ENCODE assay signal across 8 mouse cellular contexts in the genomic region with DNA sequence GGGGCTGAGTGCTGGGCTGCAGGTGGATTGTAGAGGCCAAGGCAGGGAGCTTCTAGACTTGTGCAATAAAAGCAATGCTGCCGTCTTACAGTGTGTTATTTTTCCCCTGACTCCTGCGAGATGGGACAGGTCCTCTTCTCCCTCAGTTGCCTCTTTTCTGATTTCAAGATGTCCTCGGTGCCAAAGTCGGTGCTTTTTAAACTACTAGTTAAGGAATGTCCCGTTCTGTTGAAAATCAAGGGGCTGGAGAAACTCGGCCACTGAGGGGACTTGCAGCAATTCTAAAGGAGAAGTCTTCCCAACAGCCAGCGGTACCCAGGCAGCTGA. TPM values are rescaled to one million over a fixed set of nuclear protein-coding genes. Genes with fewer than 3 reads are reported as not detected.
DNase-seq lines count a peak whose midpoint lies in the region; ATAC-seq and TF ChIP-seq lines count a peak whose summit lies in the region.
"Had no signal": no experiment of that assay in that cellular context is flagged by ENCODE, and none has a peak within 500 bp of the region (broad histone marks: within the 10 kb centered on the region; RNA-seq: fewer than 3 reads in every experiment).

No protein-coding gene starts in this region.

- no peak for ATAC-seq in lung, embryonic 16.5 days (ENCODE audit: low read depth)
- ATAC-seq in hindbrain, embryonic 11.5 days (ENCODE audit: low FRiP score) = no peak
- ATAC-seq in liver, embryonic 14.5 days (ENCODE audit: insufficient read depth) = no peak

- WGBS in lung, embryonic 16.5 days = 18% methylated on average over 7 of the region's 7 CpGs
- 27% methylated on average over 7 of the region's 7 CpGs for WGBS in hindbrain, embryonic 11.5 days
- WGBS in liver, embryonic 14.5 days (ENCODE audit: insufficient replicate concordance) = 18% methylated on average over 7 of the region's 7 CpGs

- H3K9me3 ChIP-seq in lung, embryonic 16.5 days (ENCODE audit: control insufficient read depth, low read length) = no peaks in the 10 kb centered on the region
- H3K9me3 ChIP-seq in hindbrain, embryonic 11.5 days (ENCODE audit: control insufficient read depth, low read length) = no peaks in the 10 kb centered on the region
- no peaks in the 10 kb centered on the region for H3K9me3 ChIP-seq in liver, embryonic 14.5 days (ENCODE audit: control insufficient read depth, low read length)

- peak overlapping the region; percentile 49 for H3K9ac ChIP-seq in lung, embryonic 16.5 days (ENCODE audit: low read length)
- peak overlapping the region; percentile 29; the same call in 1 of the 2 replicates for H3K9ac ChIP-seq in hindbrain, embryonic 11.5 days (ENCODE audit: low read depth, low read length)
- no peak overlapping the region for H3K9ac ChIP-seq in liver, embryonic 14.5 days (replicated peaks)

- H3K4me1 ChIP-seq in lung, embryonic 16.5 days (replicated peaks; ENCODE audit: control insufficient read depth, insufficient read depth, low read length) = peaks cover 16% of the 10 kb centered on the region
- 0 out of 2 replicates have a peak, but pooled peaks cover 2% of the 10 kb centered on the region for H3K4me1 ChIP-seq in hindbrain, embryonic 11.5 days (replicated peaks; ENCODE audit: control insufficient read depth, insufficient read depth, low read length)
- H3K4me1 ChIP-seq in liver, embryonic 14.5 days (replicated peaks; ENCODE audit: control insufficient read depth in 2 of 2, insufficient read depth in 2 of 2, low read length in 1 of 2) = no peaks in the 10 kb centered on the region

- TF ChIP-seq CTCF in liver, embryonic 14.5 days (IDR thresholded peaks at IDR 0.05; ENCODE audit: low read depth) = no peak

- H3K4me3 ChIP-seq in lung, embryonic 16.5 days (ENCODE audit: low read length) = peak overlapping the region; percentile 31
- H3K4me3 ChIP-seq in hindbrain, embryonic 11.5 days (ENCODE audit: low read depth, low read length) = peak overlapping the region; percentile 17
- H3K4me3 ChIP-seq in liver, embryonic 14.5 days (ENCODE audit: insufficient read depth in 1 of 2, low read depth in 2 of 2, low read length in 2 of 2) = no peak overlapping the region

- H3K27ac ChIP-seq in lung, embryonic 16.5 days (ENCODE audit: low read length) = no peak overlapping the region
- H3K27ac ChIP-seq in hindbrain, embryonic 11.5 days (ENCODE audit: low read depth, low read length) = no peak overlapping the region
- H3K27ac ChIP-seq in liver, embryonic 14.5 days = no peak overlapping the region

- no peak for DNase-seq in lung, postnatal 25 days (ENCODE audit: low spot score)
- no peak for DNase-seq in hindbrain, embryonic 11.5 days (ENCODE audit: low spot score)
- no peak for DNase-seq in liver, embryonic 14.5 days (ENCODE audit: low read depth in 3 of 3, low spot score in 3 of 3)
- no peak for DNase-seq in yolk sac, embryonic 10.5 days (ENCODE audit: low spot score)
- DNase-seq in right cerebral cortex, adult 18-20 months = no peak
- DNase-seq in cerebellum, adult 9-11 months = no peak
- DNase-seq: right cerebral cortex, postnatal 4 days had no signal

- no peaks in the 10 kb centered on the region for H3K36me3 ChIP-seq in lung, embryonic 16.5 days (ENCODE audit: control insufficient read depth, insufficient read depth, low read length)
- H3K36me3 ChIP-seq in hindbrain, embryonic 11.5 days (ENCODE audit: control insufficient read depth, insufficient read depth, low read length) = no peaks in the 10 kb centered on the region
- H3K36me3 ChIP-seq in liver, embryonic 14.5 days (replicated peaks; ENCODE audit: control insufficient read depth, insufficient read depth, low read depth) = no peaks in the 10 kb centered on the region

- no peak for TF ChIP-seq EP300 in liver, embryonic 14.5 days (IDR thresholded peaks at IDR 0.05; ENCODE audit: low read depth)

- no peaks in the 10 kb centered on the region for H3K27me3 ChIP-seq in lung, embryonic 16.5 days (ENCODE audit: control insufficient read depth, insufficient read depth, low read depth, low read length)
- H3K27me3 ChIP-seq in hindbrain, embryonic 11.5 days (ENCODE audit: control insufficient read depth, insufficient read depth, low read length) = peaks cover 2% of the 10 kb centered on the region
- peaks cover 16% of the 10 kb centered on the region for H3K27me3 ChIP-seq in liver, embryonic 14.5 days (ENCODE audit: control insufficient read depth, insufficient read depth, low read length)

- H3K4me2 ChIP-seq in lung, embryonic 16.5 days (ENCODE audit: low read depth, low read length) = peak overlapping the region; percentile 60
- peak overlapping the region; percentile 50 for H3K4me2 ChIP-seq in hindbrain, embryonic 11.5 days (replicated peaks; ENCODE audit: low read depth, low read length)
- H3K4me2 ChIP-seq in liver, embryonic 14.5 days (ENCODE audit: low read depth) = peak overlapping the region; percentile 47

RNA-seq across cellular contexts. Expression of gene Kiss1, which starts 7.9 kb away (rescaled TPM):
- polyA plus RNA-seq in lung, embryonic 16.5 days (2015; fragmentation: Nextera tagmentation; extraction: Ambion mirVana) = 8.0 and 9.9 TPM in 2 replicates
- polyA plus RNA-seq in hindbrain, embryonic 11.5 days (2014; fragmentation: Nextera tagmentation; extraction: Ambion mirVana) = not detected in 2 replicates
- polyA plus RNA-seq in liver, embryonic 14.5 days (2012; rRNA removed) = not detected in 2 replicates
- not detected in 2 replicates for polyA plus RNA-seq in liver, embryonic 14.5 days (2014; fragmentation: Nextera tagmentation; extraction: Ambion mirVana)

RNA-seq across cellular contexts. Expression of gene Golt1a, which starts 20.0 kb away (rescaled TPM):
- polyA plus RNA-seq in lung, embryonic 16.5 days (2015; fragmentation: Nextera tagmentation; extraction: Ambion mirVana) = 0.11 and 0.21 TPM in 2 replicates
- not detected in 2 replicates for polyA plus RNA-seq in hindbrain, embryonic 11.5 days (2014; fragmentation: Nextera tagmentation; extraction: Ambion mirVana)
- 2.8 and 3.3 TPM in 2 replicates for polyA plus RNA-seq in liver, embryonic 14.5 days (2012; rRNA removed)
- polyA plus RNA-seq in liver, embryonic 14.5 days (2014; fragmentation: Nextera tagmentation; extraction: Ambion mirVana) = 8.0 and 9.1 TPM in 2 replicates

RNA-seq across cellular contexts. Expression of gene Ren1, which starts 20.7 kb away (rescaled TPM):
- 0.78 and 1.3 TPM in 2 replicates for polyA plus RNA-seq in lung, embryonic 16.5 days (2015; fragmentation: Nextera tagmentation; extraction: Ambion mirVana)
- 0.70 and 1.2 TPM in 2 replicates for polyA plus RNA-seq in hindbrain, embryonic 11.5 days (2014; fragmentation: Nextera tagmentation; extraction: Ambion mirVana)
- 0.41 and 0.50 TPM in 2 replicates for polyA plus RNA-seq in liver, embryonic 14.5 days (2012; rRNA removed)
- 0.57 and 0.90 TPM in 2 replicates for polyA plus RNA-seq in liver, embryonic 14.5 days (2014; fragmentation: Nextera tagmentation; extraction: Ambion mirVana)

RNA-seq across cellular contexts. Expression of gene Etnk2, which starts 33.8 kb away (rescaled TPM):
- 2.9 and 3.4 TPM in 2 replicates for polyA plus RNA-seq in lung, embryonic 16.5 days (2015; fragmentation: Nextera tagmentation; extraction: Ambion mirVana)
- 2.9 and 3.1 TPM in 2 replicates for polyA plus RNA-seq in hindbrain, embryonic 11.5 days (2014; fragmentation: Nextera tagmentation; extraction: Ambion mirVana)
- 3.4 and 3.7 TPM in 2 replicates for polyA plus RNA-seq in liver, embryonic 14.5 days (2012; rRNA removed)
- 4.9 and 5.5 TPM in 2 replicates for polyA plus RNA-seq in liver, embryonic 14.5 days (2014; fragmentation: Nextera tagmentation; extraction: Ambion mirVana)

Comparison
In these comparisons a context has a peak if more than half of its experiments do, and no peak if none do; other contexts are left out.
1. H3K4me3 ChIP-seq: peak in lung, embryonic 16.5 days (single experiment) and hindbrain, embryonic 11.5 days (single experiment); none in liver, embryonic 14.5 days (0 of 2).
2. Peak in every context shown above with its lines, with median percentiles within 50 percentile points of each other: H3K4me2 ChIP-seq.